Mouse (Mus musculus): ENCODE data around the gene Sned1. TPM values are rescaled to one million over a fixed set of nuclear protein-coding genes. Genes with fewer than 3 reads are reported as not detected.

The Sned1 gene
- polyA plus RNA-seq, 1 experiment from 2014 or later = 6.7 TPM

GRCm38 (mm10) chr1:93214612-93215011 lies 21.0 kb upstream of the Sned1 start:
- H3K36me3 ChIP-seq = no peaks in the 10 kb centered on the region
- peaks cover 27% of the 10 kb centered on the region for H3K4me1 ChIP-seq (replicated peaks)
- no peak overlapping the region for H3K27ac ChIP-seq
- H3K4me3 ChIP-seq (replicated peaks) = no peak overlapping the region
- H3K9me3 ChIP-seq = no peaks in the 10 kb centered on the region
- WGBS = 26% methylated on average over 5 of the region's 5 CpGs
- no peak overlapping the region for H3K9ac ChIP-seq (replicated peaks)
- H3K4me2 ChIP-seq (replicated peaks) = no peak overlapping the region
- no peak for ATAC-seq
- H3K27me3 ChIP-seq = no peaks in the 10 kb centered on the region

- Histone ChIP-seq H3K4me1 (replicated peaks) (peaks cover 7% of the 10 kb centered on the region; the same call in 1 of the 2 replicates), H3K36me3 (no peaks in the 10 kb centered on the region), H3K9ac (replicated peaks) (no peak overlapping the region), H3K4me2 (replicated peaks) (no peak overlapping the region), H3K9me3 (no peaks in the 10 kb centered on the region), H3K4me3 (replicated peaks) (no peak overlapping the region), H3K27me3 (no peaks in the 10 kb centered on the region), H3K27ac (no peak overlapping the region)
- 0 out of 2 replicates have a peak, but pooled peaks have one; percentile 31 for ATAC-seq
- 73% methylated on average over 9 of the region's 9 CpGs for WGBS
Measured at GRCm38 (mm10) chr1:93216839-93217497, 18.7 kb upstream of the Sned1 start.

GRCm38 (mm10) chr1:93217530-93217929 lies 18.1 kb upstream of the Sned1 start:
- H3K27ac ChIP-seq = no peak overlapping the region
- no peaks in the 10 kb centered on the region for H3K9me3 ChIP-seq
- no peak overlapping the region for H3K4me3 ChIP-seq (replicated peaks)
- H3K9ac ChIP-seq (replicated peaks) = no peak overlapping the region
- H3K27me3 ChIP-seq = no peaks in the 10 kb centered on the region
- 55% methylated on average over 7 of the region's 7 CpGs for WGBS
- ATAC-seq = no peak
- peaks cover 6% of the 10 kb centered on the region; the same call in 1 of the 2 replicates for H3K4me1 ChIP-seq (replicated peaks)
- no peaks in the 10 kb centered on the region for H3K36me3 ChIP-seq
- no peak overlapping the region for H3K4me2 ChIP-seq (replicated peaks)

- peak; percentile 49; the same call in 1 of the 2 replicates for ATAC-seq
- Histone ChIP-seq H3K36me3 (no peaks in the 10 kb centered on the region), H3K4me3 (replicated peaks) (no peak overlapping the region), H3K9me3 (no peaks in the 10 kb centered on the region), H3K9ac (replicated peaks) (no peak overlapping the region), H3K27me3 (peaks cover 6% of the 10 kb centered on the region), H3K27ac (no peak overlapping the region), H3K4me2 (replicated peaks) (no peak overlapping the region), H3K4me1 (replicated peaks) (0 out of 2 replicates have a peak, but pooled peaks cover 8% of the 10 kb centered on the region)
- WGBS = 69% methylated on average over 7 of the region's 7 CpGs
Measured at GRCm38 (mm10) chr1:93220776-93221175, 14.9 kb upstream of the Sned1 start.

- H3K36me3 ChIP-seq = no peaks in the 10 kb centered on the region
- H3K27ac ChIP-seq = no peak overlapping the region
- peaks cover 11% of the 10 kb centered on the region; the same call in 1 of the 2 replicates for H3K4me1 ChIP-seq (replicated peaks)
- no peak overlapping the region for H3K9ac ChIP-seq (replicated peaks)
- H3K4me3 ChIP-seq (replicated peaks) = no peak overlapping the region
- no peak for ATAC-seq
- H3K9me3 ChIP-seq = no peaks in the 10 kb centered on the region
- peaks cover 6% of the 10 kb centered on the region for H3K27me3 ChIP-seq
- H3K4me2 ChIP-seq (replicated peaks) = no peak overlapping the region
- WGBS = 3% methylated on average over 18 of the region's 18 CpGs
Measured at GRCm38 (mm10) chr1:93223972-93224371, 11.7 kb upstream of the Sned1 start.

GRCm38 (mm10) chr1:93225226-93225625 lies 10.4 kb upstream of the Sned1 start:
- Histone ChIP-seq H3K27ac (no peak overlapping the region), H3K36me3 (no peaks in the 10 kb centered on the region), H3K4me1 (replicated peaks) (peaks cover 11% of the 10 kb centered on the region; the same call in 1 of the 2 replicates), H3K4me2 (replicated peaks) (no peak overlapping the region), H3K9ac (replicated peaks) (peak overlapping the region; percentile 32; the same call in 1 of the 2 replicates), H3K27me3 (peaks cover 6% of the 10 kb centered on the region), H3K9me3 (no peaks in the 10 kb centered on the region), H3K4me3 (replicated peaks) (no peak overlapping the region)
- ATAC-seq = no peak
- 55% methylated on average over 4 of the region's 4 CpGs for WGBS

- Histone ChIP-seq H3K9me3 (no peaks in the 10 kb centered on the region), H3K27me3 (peaks cover 6% of the 10 kb centered on the region), H3K4me1 (replicated peaks) (peaks cover 11% of the 10 kb centered on the region; the same call in 1 of the 2 replicates), H3K27ac (no peak overlapping the region), H3K9ac (replicated peaks) (no peak overlapping the region), H3K4me2 (replicated peaks) (no peak overlapping the region), H3K4me3 (replicated peaks) (no peak overlapping the region), H3K36me3 (no peaks in the 10 kb centered on the region)
- no peak for ATAC-seq
- 84% methylated on average over 5 of the region's 5 CpGs for WGBS
Measured at GRCm38 (mm10) chr1:93225731-93226520, 9.7 kb upstream of the Sned1 start.

GRCm38 (mm10) chr1:93227303-93227975 lies 8.2 kb upstream of the Sned1 start:
- Histone ChIP-seq H3K4me2 (replicated peaks) (no peak overlapping the region), H3K4me1 (replicated peaks) (peaks cover 11% of the 10 kb centered on the region; the same call in 1 of the 2 replicates), H3K9me3 (no peaks in the 10 kb centered on the region), H3K9ac (replicated peaks) (no peak overlapping the region), H3K27me3 (peaks cover 6% of the 10 kb centered on the region), H3K4me3 (replicated peaks) (no peak overlapping the region), H3K27ac (no peak overlapping the region), H3K36me3 (no peaks in the 10 kb centered on the region)
- WGBS = 70% methylated on average over 7 of the region's 7 CpGs
- peak; percentile 34; the same call in 1 of the 2 replicates for ATAC-seq

GRCm38 (mm10) chr1:93227976-93228365 lies 7.7 kb upstream of the Sned1 start:
- peaks cover 6% of the 10 kb centered on the region for H3K27me3 ChIP-seq
- H3K27ac ChIP-seq = no peak overlapping the region
- H3K9ac ChIP-seq (replicated peaks) = no peak overlapping the region
- no peaks in the 10 kb centered on the region for H3K9me3 ChIP-seq
- H3K36me3 ChIP-seq = no peaks in the 10 kb centered on the region
- ATAC-seq = no peak
- 93% methylated on average over 7 of the region's 7 CpGs for WGBS
- H3K4me3 ChIP-seq (replicated peaks) = no peak overlapping the region
- H3K4me2 ChIP-seq (replicated peaks) = no peak overlapping the region
- H3K4me1 ChIP-seq (replicated peaks) = peaks cover 11% of the 10 kb centered on the region; the same call in 1 of the 2 replicates

GRCm38 (mm10) chr1:93229221-93229620 lies 6.4 kb upstream of the Sned1 start:
- H3K9me3 ChIP-seq = no peaks in the 10 kb centered on the region
- peaks cover 8% of the 10 kb centered on the region; the same call in 1 of the 2 replicates for H3K4me1 ChIP-seq (replicated peaks)
- H3K4me2 ChIP-seq (replicated peaks) = no peak overlapping the region
- WGBS = 88% methylated on average over 6 of the region's 6 CpGs
- no peak overlapping the region for H3K4me3 ChIP-seq (replicated peaks)
- H3K27me3 ChIP-seq = peaks cover 10% of the 10 kb centered on the region
- ATAC-seq = no peak
- H3K9ac ChIP-seq (replicated peaks) = no peak overlapping the region
- no peak overlapping the region for H3K27ac ChIP-seq
- no peaks in the 10 kb centered on the region for H3K36me3 ChIP-seq

- Histone ChIP-seq H3K27me3 (peaks cover 13% of the 10 kb centered on the region), H3K9me3 (no peaks in the 10 kb centered on the region), H3K36me3 (no peaks in the 10 kb centered on the region), H3K4me3 (replicated peaks) (no peak overlapping the region), H3K4me2 (replicated peaks) (no peak overlapping the region), H3K4me1 (replicated peaks) (peaks cover 8% of the 10 kb centered on the region; the same call in 1 of the 2 replicates), H3K27ac (no peak overlapping the region), H3K9ac (replicated peaks) (no peak overlapping the region)
- 79% methylated on average over 4 of the region's 4 CpGs for WGBS
- ATAC-seq = no peak
Measured at GRCm38 (mm10) chr1:93229626-93230025, 6.0 kb upstream of the Sned1 start.

- Histone ChIP-seq H3K27ac (no peak overlapping the region), H3K4me2 (replicated peaks) (peak overlapping the region; percentile 99), H3K4me3 (replicated peaks) (peak overlapping the region; percentile 56), H3K9me3 (no peaks in the 10 kb centered on the region), H3K36me3 (no peaks in the 10 kb centered on the region), H3K9ac (replicated peaks) (peak overlapping the region; percentile 69), H3K4me1 (replicated peaks) (peaks cover 14% of the 10 kb centered on the region), H3K27me3 (peaks cover 52% of the 10 kb centered on the region)
- ATAC-seq = peak; percentile 40
- WGBS = 9% methylated on average over 3 of the region's 3 CpGs
Measured at GRCm38 (mm10) chr1:93236545-93236924, 894 bp downstream of the Sned1 start.
